Mouse (Mus musculus): ENCODE measurements around the gene Mrps23. TPM values are rescaled to one million over a fixed set of nuclear protein-coding genes. Genes with fewer than 3 reads are reported as not detected.
A peak's percentile ranks its signal among the peaks of the same experiment; 100 is the strongest.
"Not testable (repeated sequence)": the region's sequence is repeated elsewhere in the genome, so short reads cannot be mapped to it uniquely, and the experiment has no call there.

The Mrps23 gene
- polyA plus RNA-seq, 1 experiment from 2014 or later, result 57.9 TPM

DNA sequence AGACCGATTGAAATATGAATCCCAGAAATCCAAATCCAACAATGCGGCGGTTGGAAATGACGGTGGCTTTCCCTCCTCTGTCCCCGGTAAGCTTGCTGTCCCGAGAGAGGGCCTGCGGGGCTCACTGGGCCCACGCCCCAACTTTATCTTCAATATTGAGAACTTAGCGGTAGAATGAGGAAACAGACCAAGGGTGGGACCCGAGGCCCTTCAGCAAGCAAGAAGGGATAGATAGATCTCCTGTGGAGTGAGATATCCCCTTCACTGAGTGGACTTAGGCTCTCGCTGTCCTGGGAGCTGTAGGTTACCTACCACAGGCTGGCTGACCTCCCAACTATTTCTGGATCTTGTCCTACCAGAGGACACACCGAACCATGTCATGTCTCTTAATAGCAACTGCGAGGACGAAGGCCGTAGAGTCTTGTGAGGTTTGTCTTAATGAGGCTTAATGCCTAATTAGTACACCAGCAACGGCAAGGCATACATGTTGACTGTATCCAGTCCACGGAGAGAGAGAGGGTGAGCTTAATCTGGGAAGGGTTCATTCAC, 19.5 kb upstream of the Mrps23 start:
- H3K27me3 ChIP-seq (ENCODE audit: low read depth, poor library complexity, severe bottlenecking), result peaks cover 10% of the 10 kb centered on the region; the same call in 1 of the 2 replicates
- no peaks in the 10 kb centered on the region for H3K9me3 ChIP-seq (replicated peaks)
- no peak for DNase-seq (ENCODE audit: low spot score)
- no peak overlapping the region for H3K4me3 ChIP-seq
- peaks cover 64% of the 10 kb centered on the region for H3K4me1 ChIP-seq
- WGBS, result 89% methylated on average over 17 of the region's 17 CpGs
- H3K36me3 ChIP-seq, result peaks cover 34% of the 10 kb centered on the region
- H3K27ac ChIP-seq, result no peak overlapping the region

DNA sequence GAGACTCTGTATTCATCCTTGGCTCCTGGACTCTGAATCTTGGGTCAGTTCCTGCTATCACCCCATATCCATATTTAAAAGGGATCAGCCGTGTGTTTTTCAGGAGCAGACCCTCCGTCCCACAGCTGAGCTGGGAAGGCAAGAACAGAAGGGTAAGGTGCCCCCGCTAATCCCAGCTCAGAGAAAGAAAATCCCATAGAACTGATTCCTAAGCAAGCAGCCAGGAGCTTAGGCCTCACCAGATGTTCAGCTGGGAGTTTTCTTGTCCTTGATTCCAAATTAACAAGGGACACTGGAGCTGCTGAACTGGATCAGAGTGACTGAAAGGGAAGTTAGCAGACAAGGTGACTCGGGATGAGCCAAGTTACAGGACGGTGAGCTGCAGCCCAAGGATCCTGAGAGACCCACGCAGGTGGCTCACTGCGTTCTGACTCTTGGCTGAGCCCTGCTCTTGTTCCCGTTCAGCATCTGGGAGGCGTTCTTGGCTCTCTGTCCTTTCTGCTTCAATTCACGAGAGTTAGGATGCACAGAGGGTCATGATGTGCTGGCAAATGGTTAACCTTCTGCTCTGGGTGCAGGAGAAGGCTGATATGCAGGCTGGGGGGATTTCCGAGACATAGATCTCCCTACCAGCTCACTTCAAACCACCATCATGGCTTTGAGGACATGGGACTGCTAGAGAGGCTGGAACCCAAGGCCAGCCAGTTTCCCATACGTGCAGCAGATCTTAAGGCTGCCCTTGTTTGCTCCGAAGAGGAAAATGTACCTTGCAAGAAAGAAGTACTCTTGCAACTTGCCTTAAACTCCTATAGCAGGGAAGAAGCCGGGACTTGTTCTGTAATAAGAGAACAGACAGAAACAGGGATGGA, 17.9 kb upstream of the Mrps23 start:
- peak overlapping the region; percentile 83 for H3K27ac ChIP-seq
- H3K27me3 ChIP-seq (ENCODE audit: low read depth, poor library complexity, severe bottlenecking), result peaks cover 18% of the 10 kb centered on the region
- peaks cover 48% of the 10 kb centered on the region for H3K4me1 ChIP-seq
- H3K9me3 ChIP-seq (replicated peaks), result no peaks in the 10 kb centered on the region
- 82% methylated on average over 14 of the region's 14 CpGs for WGBS
- H3K4me3 ChIP-seq, result no peak overlapping the region
- DNase-seq (ENCODE audit: low spot score), result no peak
- peaks cover 34% of the 10 kb centered on the region for H3K36me3 ChIP-seq

DNA sequence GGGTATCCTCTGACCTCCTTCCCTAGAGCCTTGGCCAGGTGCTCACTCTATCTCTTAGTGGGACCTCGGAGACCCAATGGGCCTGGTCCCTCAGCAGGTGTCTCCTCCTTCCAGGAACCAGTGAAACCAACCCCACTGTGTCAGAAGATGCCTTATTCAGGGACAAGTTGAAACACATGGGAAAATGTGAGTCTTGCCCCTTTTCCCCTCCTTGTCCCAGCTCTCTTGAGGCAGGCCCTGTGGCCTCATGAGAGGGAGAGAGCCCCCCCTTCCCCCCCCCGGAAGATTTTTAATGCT, 17.3 kb upstream of the Mrps23 start:
- H3K36me3 ChIP-seq, result peaks cover 34% of the 10 kb centered on the region
- no peaks in the 10 kb centered on the region for H3K9me3 ChIP-seq (replicated peaks)
- peak overlapping the region; percentile 41; the same call in 1 of the 2 replicates for H3K4me3 ChIP-seq
- 43% methylated on average over 2 of the region's 2 CpGs for WGBS
- peaks cover 42% of the 10 kb centered on the region for H3K4me1 ChIP-seq
- no peak for DNase-seq (ENCODE audit: low spot score)
- H3K27ac ChIP-seq, result peak overlapping the region; percentile 83
- peaks cover 24% of the 10 kb centered on the region for H3K27me3 ChIP-seq (ENCODE audit: low read depth, poor library complexity, severe bottlenecking)

GRCm38 (mm10) chr11:88187417-88188133, 16.6 kb upstream of the Mrps23 start:
- no peaks in the 10 kb centered on the region for H3K9me3 ChIP-seq (replicated peaks)
- peak overlapping the region; percentile 41 for H3K4me3 ChIP-seq
- H3K36me3 ChIP-seq, result peaks cover 29% of the 10 kb centered on the region
- H3K4me1 ChIP-seq, result peaks cover 42% of the 10 kb centered on the region
- H3K27ac ChIP-seq, result peak overlapping the region; percentile 83
- peak; percentile 88 for DNase-seq (ENCODE audit: low spot score)
- peaks cover 31% of the 10 kb centered on the region for H3K27me3 ChIP-seq (ENCODE audit: low read depth, poor library complexity, severe bottlenecking)
- WGBS, result 13% methylated on average over 25 of the region's 25 CpGs

- DNase-seq (ENCODE audit: low spot score), result no peak
- Histone ChIP-seq H3K27ac (no peak overlapping the region), H3K27me3 (ENCODE audit: low read depth, poor library complexity, severe bottlenecking) (peaks cover 37% of the 10 kb centered on the region), H3K4me3 (0 out of 2 replicates have a peak overlapping the region, but pooled peaks have one; percentile 41), H3K36me3 (peaks cover 25% of the 10 kb centered on the region), H3K9me3 (replicated peaks) (no peaks in the 10 kb centered on the region), H3K4me1 (peaks cover 44% of the 10 kb centered on the region)
- 53% methylated on average over 8 of the region's 8 CpGs for WGBS
These were observed 16.0 kb upstream of the Mrps23 start for GRCm38 (mm10) chr11:88188216-88188615.

DNA sequence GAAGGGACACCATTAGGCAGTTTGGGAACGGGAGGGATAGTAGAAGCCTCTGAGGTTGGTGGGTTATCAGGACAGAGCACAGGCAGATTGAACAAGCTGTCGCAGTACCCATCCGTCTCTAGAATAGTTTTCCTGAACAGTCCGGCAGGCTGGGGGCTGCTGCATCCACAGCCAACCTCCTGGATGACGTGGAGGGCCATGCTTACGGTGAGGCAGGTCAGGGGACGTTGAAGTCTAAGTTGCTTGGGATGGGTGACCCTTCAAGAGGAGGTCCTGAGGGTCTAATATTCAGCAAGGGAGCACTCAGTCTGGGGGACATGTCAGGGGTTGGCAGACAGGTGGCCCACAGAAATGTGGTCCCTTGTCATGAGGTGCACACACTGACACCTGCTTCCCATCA, 15.6 kb upstream of the Mrps23 start:
- peaks cover 21% of the 10 kb centered on the region for H3K36me3 ChIP-seq
- H3K27me3 ChIP-seq (ENCODE audit: low read depth, poor library complexity, severe bottlenecking), result peaks cover 41% of the 10 kb centered on the region
- H3K9me3 ChIP-seq (replicated peaks), result no peaks in the 10 kb centered on the region
- H3K27ac ChIP-seq, result no peak overlapping the region
- 79% methylated on average over 7 of the region's 7 CpGs for WGBS
- DNase-seq (ENCODE audit: low spot score), result no peak
- no peak overlapping the region for H3K4me3 ChIP-seq
- peaks cover 45% of the 10 kb centered on the region for H3K4me1 ChIP-seq

GRCm38 (mm10) chr11:88192595-88192994, 11.6 kb upstream of the Mrps23 start:
- H3K36me3 ChIP-seq, result no peaks in the 10 kb centered on the region
- peaks cover 33% of the 10 kb centered on the region for H3K4me1 ChIP-seq
- no peak for DNase-seq (ENCODE audit: low spot score)
- H3K9me3 ChIP-seq (replicated peaks), result no peaks in the 10 kb centered on the region
- H3K27ac ChIP-seq, result 0 out of 2 replicates have a peak overlapping the region, but pooled peaks have one; percentile 7
- WGBS, result 10% methylated on average over 4 of the region's 4 CpGs
- peaks cover 64% of the 10 kb centered on the region for H3K27me3 ChIP-seq (ENCODE audit: low read depth, poor library complexity, severe bottlenecking)
- 0 out of 2 replicates have a peak overlapping the region, but pooled peaks have one; percentile 38 for H3K4me3 ChIP-seq

- 3% methylated on average over 34 of the region's 34 CpGs for WGBS
These were observed 10.9 kb upstream of the Mrps23 start for GRCm38 (mm10) chr11:88193098-88193823.

GRCm38 (mm10) chr11:88193824-88194696, 10.1 kb upstream of the Mrps23 start:
- Histone ChIP-seq H3K36me3 (no peaks in the 10 kb centered on the region), H3K9me3 (replicated peaks) (no peaks in the 10 kb centered on the region), H3K27ac (no peak overlapping the region; the same call in none of the 2 replicates), H3K4me1 (peaks cover 28% of the 10 kb centered on the region), H3K4me3 (peak overlapping the region; percentile 38), H3K27me3 (ENCODE audit: low read depth, poor library complexity, severe bottlenecking) (peaks cover 66% of the 10 kb centered on the region)
- WGBS, result 4% methylated on average over 29 of the region's 29 CpGs
- DNase-seq (ENCODE audit: low spot score), result peak; percentile 61

More at GRCm38 (mm10) chr11:88193098-88193823, 10.9 kb upstream of the Mrps23 start:
- H3K27me3 ChIP-seq (ENCODE audit: low read depth, poor library complexity, severe bottlenecking), result peaks cover 64% of the 10 kb centered on the region
- H3K4me3 ChIP-seq, result peak overlapping the region; percentile 38
- peak; percentile 60 for DNase-seq (ENCODE audit: low spot score)
- H3K9me3 ChIP-seq (replicated peaks), result no peaks in the 10 kb centered on the region
- peaks cover 28% of the 10 kb centered on the region for H3K4me1 ChIP-seq
- no peak overlapping the region; the same call in none of the 2 replicates for H3K27ac ChIP-seq
- H3K36me3 ChIP-seq, result no peaks in the 10 kb centered on the region

DNA sequence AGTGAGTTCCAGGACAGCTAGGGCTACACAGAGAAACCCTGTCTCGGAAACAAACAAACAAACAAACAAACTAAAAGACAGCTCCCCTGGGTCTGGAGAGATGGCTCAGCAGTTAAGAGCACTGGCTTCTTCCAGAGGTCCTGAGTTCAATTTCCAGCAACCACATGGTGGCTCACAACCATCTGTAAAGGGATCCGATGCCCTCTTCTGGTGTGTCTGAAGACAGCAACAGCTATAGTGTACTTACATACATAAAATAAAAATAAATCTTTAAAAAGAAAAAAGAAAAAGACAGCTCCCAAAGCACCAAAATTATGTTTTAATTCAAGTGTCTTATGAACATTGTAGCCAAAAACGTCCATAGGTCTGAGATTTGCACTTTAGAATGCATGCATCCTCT, 8.5 kb upstream of the Mrps23 start:
- Histone ChIP-seq H3K4me1 (peaks cover 28% of the 10 kb centered on the region), H3K27me3 (ENCODE audit: low read depth, poor library complexity, severe bottlenecking) (peaks cover 76% of the 10 kb centered on the region)
- not testable (repeated sequence) for H3K36me3 ChIP-seq; H3K9me3 ChIP-seq (replicated peaks); DNase-seq (ENCODE audit: low spot score); H3K27ac ChIP-seq; H3K4me3 ChIP-seq
- WGBS, result 83% methylated on average over 3 of the region's 3 CpGs

DNA sequence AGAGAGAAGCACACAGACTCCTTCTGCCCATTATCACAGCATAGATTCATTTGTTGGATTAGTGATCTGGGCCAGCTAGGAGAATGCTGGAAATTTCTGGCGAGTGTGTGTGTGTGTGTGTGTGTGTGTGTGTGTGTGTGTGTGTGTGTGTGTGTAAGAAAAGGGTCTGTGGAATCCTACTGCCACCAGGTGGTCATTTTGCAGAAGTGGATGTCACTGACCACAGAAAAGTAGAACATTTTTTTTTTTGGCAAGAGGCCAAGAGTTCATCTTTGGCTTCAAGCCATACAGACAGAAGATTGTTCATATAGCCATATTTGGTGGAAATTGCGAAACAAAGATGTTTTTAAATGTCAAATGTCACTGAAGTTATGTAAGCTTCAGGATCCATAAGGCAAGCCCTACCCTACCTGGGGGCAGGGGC, 7.0 kb upstream of the Mrps23 start:
- H3K27me3 ChIP-seq (ENCODE audit: low read depth, poor library complexity, severe bottlenecking), result peaks cover 66% of the 10 kb centered on the region
- H3K9me3 ChIP-seq (replicated peaks), result no peaks in the 10 kb centered on the region
- WGBS, result 8% methylated on average over 2 of the region's 2 CpGs
- DNase-seq (ENCODE audit: low spot score), result peak; percentile 75
- no peak overlapping the region for H3K4me3 ChIP-seq
- no peak overlapping the region for H3K27ac ChIP-seq
- peaks cover 25% of the 10 kb centered on the region for H3K4me1 ChIP-seq
- H3K36me3 ChIP-seq, result no peaks in the 10 kb centered on the region

DNA sequence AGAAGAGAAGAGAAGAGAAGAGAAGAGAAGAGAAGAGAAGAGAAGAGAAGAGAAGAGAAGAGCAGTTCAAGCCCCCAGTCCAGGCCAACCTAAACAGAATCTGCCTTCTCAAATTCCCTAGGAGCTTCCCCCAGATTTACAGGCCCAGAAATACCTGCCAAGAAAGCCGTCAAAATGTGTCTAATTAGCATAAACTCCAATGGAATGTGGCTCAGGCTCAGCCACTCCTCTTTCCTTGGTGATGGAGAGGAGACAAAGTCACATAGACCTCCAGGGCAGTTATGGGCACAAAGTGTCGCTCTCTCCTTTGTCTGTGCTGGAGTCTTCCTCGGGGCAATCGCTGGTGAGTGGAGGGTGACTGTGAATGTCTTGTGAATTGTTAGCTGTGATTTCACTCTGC, 6.0 kb upstream of the Mrps23 start:
- Histone ChIP-seq H3K4me3 (no peak overlapping the region), H3K27me3 (ENCODE audit: low read depth, poor library complexity, severe bottlenecking) (peaks cover 55% of the 10 kb centered on the region), H3K4me1 (peaks cover 19% of the 10 kb centered on the region), H3K27ac (no peak overlapping the region), H3K9me3 (replicated peaks) (no peaks in the 10 kb centered on the region), H3K36me3 (no peaks in the 10 kb centered on the region)
- no peak for DNase-seq (ENCODE audit: low spot score)
- 38% methylated on average over 4 of the region's 4 CpGs for WGBS
